Mouse (Mus musculus) gastrocnemius, adult 8-10 months (tissue): ENCODE results near the gene Sult2a4. TPM values are rescaled to one million over a fixed set of nuclear protein-coding genes. Genes with fewer than 3 reads are reported as not detected.
"Not testable (repeated sequence)": the region's sequence is repeated elsewhere in the genome, so short reads cannot be mapped to it uniquely, and the experiment has no call there.

ENCODE experiments used
- DNase-seq, 2 experiments: peaks; one replicate each; pipeline ENCODE4 v3.0.0; 2022; ENCODE audit warnings: low spot score in 2 of 2
- total RNA-seq, 4 experiments: library from RNA; stranded (reverse); gene quantifications; 2 replicates each; pipeline ENCODE4 v1.2.4; 2022

Sult2a4 gene
- total RNA-seq, result not detected

- DNase-seq, result not testable (repeated sequence)
These were observed at the start of gene Sult2a4 for GRCm38 (mm10) chr7:13989507-13989906. Sult2a4 (minus strand) TSS chr7:13989607.

- not testable (repeated sequence) for DNase-seq
These were observed 41.4 kb upstream of the Sult2a4 start for GRCm38 (mm10) chr7:14030831-14031230.

GRCm38 (mm10) chr7:14013083-14013482, 23.7 kb upstream of the Sult2a4 start:
- DNase-seq, result no peak

GRCm38 (mm10) chr7:14010686-14011085, 21.3 kb upstream of the Sult2a4 start:
- not testable (repeated sequence) for DNase-seq

Other genes starting within 250 kb of the Sult2a4 start
- under 1 TPM in 1 of 4 experiments, not detected in 3; 0.67 TPM for gene Sult2a1, start 152.2 kb downstream of the Sult2a4 start, total RNA-seq
- gene Sult2a3, start 133.4 kb upstream of the Sult2a4 start, total RNA-seq, result not detected